Mouse (Mus musculus): Measurements from ENCODE around the gene Capn5. TPM values are rescaled to one million over a fixed set of nuclear protein-coding genes. Genes with fewer than 3 reads are reported as not detected.
A peak's percentile ranks its signal among the peaks of the same experiment; 100 is the strongest.

The Capn5 gene
- polyA plus RNA-seq, 1 experiment, result 10.0 TPM

DNA sequence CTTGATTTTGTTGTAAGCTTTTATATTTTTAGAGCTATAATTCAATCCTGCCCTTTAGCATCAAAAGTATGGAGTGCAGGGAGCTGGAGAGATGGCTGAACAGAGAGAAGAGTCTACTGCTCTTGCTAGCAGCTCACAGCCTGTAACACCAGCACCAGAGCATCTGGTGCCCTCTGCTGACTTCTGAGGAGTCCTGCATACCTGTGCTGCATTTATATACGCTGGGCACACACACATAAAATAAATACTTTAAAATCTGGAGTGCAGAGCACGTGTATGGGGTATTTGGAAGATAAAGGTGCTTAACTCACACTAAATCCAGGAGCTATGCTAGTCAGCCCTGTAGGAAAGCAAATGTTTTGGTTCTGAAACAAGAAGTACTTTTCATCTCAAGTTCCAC is 91.7 kb downstream of the Capn5 start:
- DNase-seq (ENCODE audit: low read depth in 1 of 2, low spot score in 2 of 2), result no peak
- TF ChIP-seq CTCF (IDR thresholded peaks at IDR 0.05; ENCODE audit: extremely low read depth, insufficient read depth, insufficient read length, insufficient replicate concordance), result peak; percentile 25; the same call in 1 of the 2 replicates
- TF ChIP-seq POLR2A (IDR thresholded peaks at IDR 0.05; ENCODE audit: low read depth, low read length), result no peak
- H3K27me3 ChIP-seq (ENCODE audit: control insufficient read depth, insufficient read depth, low read length), result no peaks in the 10 kb centered on the region
- no peaks in the 10 kb centered on the region for H3K36me3 ChIP-seq (ENCODE audit: control insufficient read depth, insufficient read depth, low read length)
- no peak overlapping the region for H3K4me3 ChIP-seq (ENCODE audit: extremely low read depth, insufficient read depth, insufficient read length)
- 49% methylated on average over 2 of the region's 2 CpGs for WGBS
- H3K4me1 ChIP-seq (ENCODE audit: control insufficient read depth, insufficient read depth, insufficient read length), result peaks cover 17% of the 10 kb centered on the region; the same call in 1 of the 2 replicates
- H3K27ac ChIP-seq (ENCODE audit: insufficient read depth, low read length), result no peak overlapping the region

DNA sequence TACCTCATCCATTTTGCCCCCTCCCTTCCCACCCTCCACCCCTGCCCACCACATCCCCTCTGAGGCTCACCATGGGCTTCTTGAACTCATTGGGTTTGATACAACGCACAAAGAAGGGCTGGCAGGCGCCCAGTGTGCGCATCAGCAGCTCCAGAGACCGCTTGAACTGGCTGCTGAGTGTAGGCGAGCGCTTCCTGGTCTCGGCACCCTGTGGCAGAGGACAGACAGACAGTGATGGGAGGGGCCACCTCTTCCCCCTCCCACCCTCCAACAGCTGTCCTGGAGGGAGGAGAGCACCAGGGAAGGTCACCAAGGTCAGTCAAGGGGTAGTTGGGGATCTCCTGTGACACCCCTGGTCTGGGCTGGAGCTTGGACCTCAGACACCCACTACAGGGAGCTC is 92.8 kb downstream of the Capn5 start:
- peak overlapping the region; percentile 38; the same call in 1 of the 2 replicates for H3K4me3 ChIP-seq (ENCODE audit: extremely low read depth, insufficient read depth, insufficient read length)
- WGBS, result 18% methylated on average over 7 of the region's 7 CpGs
- H3K27me3 ChIP-seq (ENCODE audit: control insufficient read depth, insufficient read depth, low read length), result no peaks in the 10 kb centered on the region
- no peak for DNase-seq (ENCODE audit: low read depth in 1 of 2, low spot score in 2 of 2)
- no peak for TF ChIP-seq POLR2A (IDR thresholded peaks at IDR 0.05; ENCODE audit: low read depth, low read length)
- TF ChIP-seq CTCF (IDR thresholded peaks at IDR 0.05; ENCODE audit: extremely low read depth, insufficient read depth, insufficient read length, insufficient replicate concordance), result no peak
- no peak overlapping the region for H3K27ac ChIP-seq (ENCODE audit: insufficient read depth, low read length)
- H3K4me1 ChIP-seq (ENCODE audit: control insufficient read depth, insufficient read depth, insufficient read length), result peaks cover 17% of the 10 kb centered on the region; the same call in 1 of the 2 replicates
- no peaks in the 10 kb centered on the region for H3K36me3 ChIP-seq (ENCODE audit: control insufficient read depth, insufficient read depth, low read length)

DNA sequence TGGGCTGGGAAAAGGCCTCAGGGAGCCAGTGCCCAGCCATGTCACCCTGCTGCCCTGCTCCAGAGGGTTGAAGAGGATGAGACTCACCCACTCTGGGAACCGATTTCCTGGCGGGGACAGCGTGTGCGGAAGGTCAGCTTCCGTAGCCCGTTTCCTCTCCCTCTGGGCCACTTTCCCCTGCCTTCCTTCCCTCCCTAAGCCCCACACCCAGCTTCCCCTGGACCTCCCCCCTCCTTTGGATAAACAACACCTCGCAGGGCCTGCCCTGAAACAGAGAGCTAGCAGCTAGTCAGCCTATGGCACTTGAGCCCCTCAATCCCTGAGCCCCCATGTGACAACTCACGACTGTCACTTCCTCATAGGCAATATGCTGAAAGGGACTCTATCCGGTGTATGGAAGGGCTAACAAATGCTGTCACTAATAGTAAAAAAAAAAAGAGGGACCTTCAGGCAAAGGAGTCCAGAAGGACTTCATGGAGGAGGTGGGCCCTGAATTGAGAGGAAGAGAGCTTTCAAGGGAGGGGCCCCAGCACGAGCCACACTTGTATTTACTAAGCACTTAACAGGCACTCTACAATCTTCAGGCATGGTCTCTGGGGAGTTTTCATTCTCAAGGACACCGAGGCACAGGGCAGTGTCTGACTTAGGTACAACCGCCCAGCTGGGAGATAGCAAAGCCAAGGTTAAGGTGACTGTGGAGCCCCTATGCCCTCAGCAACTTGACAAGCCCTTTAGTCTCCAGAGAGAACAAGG is 93.4 kb downstream of the Capn5 start:
- DNase-seq (ENCODE audit: low read depth in 1 of 2, low spot score in 2 of 2), result no peak
- no peaks in the 10 kb centered on the region for H3K27me3 ChIP-seq (ENCODE audit: control insufficient read depth, insufficient read depth, low read length)
- H3K36me3 ChIP-seq (ENCODE audit: control insufficient read depth, insufficient read depth, low read length), result no peaks in the 10 kb centered on the region
- no peak overlapping the region; the same call in 1 of the 2 replicates for H3K27ac ChIP-seq (ENCODE audit: insufficient read depth, low read length)
- TF ChIP-seq CTCF (IDR thresholded peaks at IDR 0.05; ENCODE audit: extremely low read depth, insufficient read depth, insufficient read length, insufficient replicate concordance) (no peak), POLR2A (IDR thresholded peaks at IDR 0.05; ENCODE audit: low read depth, low read length) (no peak)
- WGBS, result 19% methylated on average over 12 of the region's 12 CpGs
- H3K4me3 ChIP-seq (ENCODE audit: extremely low read depth, insufficient read depth, insufficient read length), result peak overlapping the region; percentile 38; the same call in 1 of the 2 replicates
- H3K4me1 ChIP-seq (ENCODE audit: control insufficient read depth, insufficient read depth, insufficient read length), result peaks cover 17% of the 10 kb centered on the region; the same call in 1 of the 2 replicates

DNA sequence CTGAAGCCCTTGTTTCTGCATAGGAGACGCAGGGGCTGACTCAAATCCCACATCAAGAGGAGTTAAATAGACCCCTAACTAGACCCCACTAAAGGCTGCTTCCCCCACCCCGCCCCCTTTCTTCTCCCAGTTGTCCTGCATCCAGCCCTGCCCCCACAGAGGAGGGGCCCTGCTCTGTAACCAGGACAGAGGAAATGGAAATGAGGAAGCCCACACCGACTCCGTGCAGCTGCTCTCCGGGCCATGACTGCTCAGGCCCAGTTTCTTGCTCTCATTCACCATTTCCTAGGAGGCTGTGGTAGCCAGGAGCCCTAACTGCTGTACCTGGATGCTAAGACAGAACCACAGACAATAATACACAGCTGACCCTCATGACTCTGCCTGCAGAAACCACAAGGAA is 95.7 kb downstream of the Capn5 start:
- 45% methylated on average over 5 of the region's 5 CpGs for WGBS
- no peak for TF ChIP-seq POLR2A (IDR thresholded peaks at IDR 0.05; ENCODE audit: low read depth, low read length)
- TF ChIP-seq CTCF (IDR thresholded peaks at IDR 0.05; ENCODE audit: extremely low read depth, insufficient read depth, insufficient read length, insufficient replicate concordance), result no peak
- no peak for DNase-seq (ENCODE audit: low read depth in 1 of 2, low spot score in 2 of 2)
- H3K4me3 ChIP-seq (ENCODE audit: extremely low read depth, insufficient read depth, insufficient read length), result no peak overlapping the region
- H3K27ac ChIP-seq (ENCODE audit: insufficient read depth, low read length), result no peak overlapping the region
- peaks cover 17% of the 10 kb centered on the region; the same call in 1 of the 2 replicates for H3K4me1 ChIP-seq (ENCODE audit: control insufficient read depth, insufficient read depth, insufficient read length)
- no peaks in the 10 kb centered on the region for H3K27me3 ChIP-seq (ENCODE audit: control insufficient read depth, insufficient read depth, low read length)
- H3K36me3 ChIP-seq (ENCODE audit: control insufficient read depth, insufficient read depth, low read length), result peaks cover 2% of the 10 kb centered on the region

DNA sequence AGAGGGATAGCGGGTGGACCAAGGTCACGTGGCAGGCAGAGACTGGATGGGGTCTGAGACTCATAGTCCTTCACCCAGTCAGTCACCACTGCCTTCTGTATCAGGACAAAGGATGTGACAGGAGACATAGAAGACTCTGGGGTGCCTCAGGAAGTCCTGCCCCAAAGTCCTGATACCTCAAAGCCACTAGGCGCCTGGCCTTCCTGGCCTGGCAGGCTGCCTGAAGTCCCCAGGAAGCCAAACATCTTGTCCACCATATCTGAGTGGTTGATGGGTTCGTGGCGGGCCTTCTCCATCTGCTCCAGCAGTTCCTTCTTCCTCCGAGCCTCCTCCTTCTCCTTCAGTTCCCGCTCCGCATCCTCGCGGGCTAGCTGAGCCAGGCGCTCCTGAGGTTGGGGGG is 100.6 kb downstream of the Capn5 start:
- H3K27me3 ChIP-seq (ENCODE audit: control insufficient read depth, insufficient read depth, low read length), result no peaks in the 10 kb centered on the region
- WGBS, result 81% methylated on average over 11 of the region's 11 CpGs
- H3K36me3 ChIP-seq (ENCODE audit: control insufficient read depth, insufficient read depth, low read length), result peaks cover 8% of the 10 kb centered on the region
- H3K27ac ChIP-seq (ENCODE audit: insufficient read depth, low read length), result no peak overlapping the region
- no peak overlapping the region for H3K4me3 ChIP-seq (ENCODE audit: extremely low read depth, insufficient read depth, insufficient read length)
- H3K4me1 ChIP-seq (ENCODE audit: control insufficient read depth, insufficient read depth, insufficient read length), result peaks cover under 1% of the 10 kb centered on the region; the same call in 1 of the 2 replicates
- no peak for TF ChIP-seq POLR2A (IDR thresholded peaks at IDR 0.05; ENCODE audit: low read depth, low read length)
- no peak for TF ChIP-seq CTCF (IDR thresholded peaks at IDR 0.05; ENCODE audit: extremely low read depth, insufficient read depth, insufficient read length, insufficient replicate concordance)
- no peak for DNase-seq (ENCODE audit: low read depth in 1 of 2, low spot score in 2 of 2)

DNA sequence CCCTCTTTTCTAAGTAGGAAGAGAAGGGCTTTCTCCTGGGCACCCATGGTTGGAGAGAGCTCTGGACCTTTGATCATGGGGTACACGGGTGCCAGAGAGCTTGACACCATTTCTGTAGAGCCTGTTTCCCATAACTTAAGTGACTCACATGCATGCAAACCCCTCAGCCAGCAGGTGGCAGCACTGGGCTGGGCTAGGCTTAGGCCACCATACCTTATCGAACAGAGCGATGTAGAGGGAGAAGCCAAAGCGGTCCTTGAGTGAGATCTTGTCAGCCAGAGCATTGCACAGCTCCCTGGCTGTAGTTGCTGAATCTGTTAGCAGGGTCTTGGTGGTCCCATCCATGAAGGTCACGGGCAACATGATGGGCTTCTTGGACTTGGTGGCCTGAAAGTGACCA is 106.5 kb downstream of the Capn5 start:
- no peak overlapping the region for H3K27ac ChIP-seq (ENCODE audit: insufficient read depth, low read length)
- H3K4me3 ChIP-seq (ENCODE audit: extremely low read depth, insufficient read depth, insufficient read length), result no peak overlapping the region
- H3K27me3 ChIP-seq (ENCODE audit: control insufficient read depth, insufficient read depth, low read length), result no peaks in the 10 kb centered on the region
- peak; percentile 49 to 78 for DNase-seq (ENCODE audit: low read depth in 1 of 2, low spot score in 2 of 2)
- no peaks in the 10 kb centered on the region for H3K4me1 ChIP-seq (ENCODE audit: control insufficient read depth, insufficient read depth, insufficient read length)
- TF ChIP-seq CTCF (IDR thresholded peaks at IDR 0.05; ENCODE audit: extremely low read depth, insufficient read depth, insufficient read length, insufficient replicate concordance), result peak; percentile 91; the same call in 1 of the 2 replicates
- TF ChIP-seq POLR2A (IDR thresholded peaks at IDR 0.05; ENCODE audit: low read depth, low read length), result no peak
- WGBS, result 41% methylated on average over 5 of the region's 5 CpGs
- peaks cover 4% of the 10 kb centered on the region for H3K36me3 ChIP-seq (ENCODE audit: control insufficient read depth, insufficient read depth, low read length)

Other genes starting within 250 kb of the Capn5 start
- 24.3 and 28.1 TPM in 2 replicates for gene Myo7a, start 58.8 kb downstream of the Capn5 start, polyA plus RNA-seq (2012; rRNA removed)
- 0.59 and 0.60 TPM in 2 replicates for gene Omp, start 32.8 kb downstream of the Capn5 start, polyA plus RNA-seq (2012; rRNA removed)
- 0.09 and 0.22 TPM in 2 replicates for gene B3gnt6, start 21.2 kb upstream of the Capn5 start, polyA plus RNA-seq (2012; rRNA removed)
- gene Acer3, start 142.9 kb upstream of the Capn5 start, polyA plus RNA-seq (2012; rRNA removed), result 6.2 and 8.6 TPM in 2 replicates
- 9.4 and 12.0 TPM in 2 replicates for gene Tsku, start 183.1 kb upstream of the Capn5 start, polyA plus RNA-seq (2012; rRNA removed)